Mouse (Mus musculus) adrenal gland, postnatal 4 days (tissue): ENCODE results near the gene Hdgfl3. TPM values are rescaled to one million over a fixed set of nuclear protein-coding genes. Genes with fewer than 3 reads are reported as not detected.

Experiments used
- DNase-seq, 2 experiments: peaks; one replicate each; pipeline ENCODE4 v3.0.0; 2021 to 2022; ENCODE audit warnings: low spot score in 2 of 2, mixed read lengths in 2 of 2
- long read RNA-seq, 2 experiments: library from polyadenylated mRNA; stranded (forward); transcript quantifications; one replicate each; pipeline ENCODE4 v2.0.0; 2021
- total RNA-seq, 2 experiments: library from RNA; stranded (reverse); gene quantifications; 2 replicates each; pipeline ENCODE4 v1.2.3; 2021

Hdgfl3 gene
- 10 to 100 TPM; 24.4 to 26.9 TPM for total RNA-seq
- long read RNA-seq, experiment 1, full-length matches to known transcripts: 12 of 15 reads
- long read RNA-seq, experiment 1, partial matches to known transcripts: 0 of 15 reads
- long read RNA-seq, experiment 1, other reads (novel, unspliced or antisense): 3 of 15 reads
- long read RNA-seq, experiment 2, full-length matches to known transcripts: 10 of 17 reads
- long read RNA-seq, experiment 2, partial matches to known transcripts: 1 of 17 reads
- long read RNA-seq, experiment 2, other reads (novel, unspliced or antisense): 6 of 17 reads

GRCm38 (mm10) chr7:81934267-81934745, at the start of gene Hdgfl3:
TSS of gene Hdgfl3 (minus strand) at chr7:81934473.
- peak; percentile 50 to 65 for DNase-seq

- no peak for DNase-seq
Measured at GRCm38 (mm10) chr7:81983651-81984050, 49.4 kb upstream of the Hdgfl3 start.

GRCm38 (mm10) chr7:81978304-81978703, 44.0 kb upstream of the Hdgfl3 start:
- DNase-seq: no peak

- DNase-seq: no peak
Measured at GRCm38 (mm10) chr7:81974616-81975015, 40.3 kb upstream of the Hdgfl3 start.

GRCm38 (mm10) chr7:81973939-81974338, 39.7 kb upstream of the Hdgfl3 start:
- no peak for DNase-seq

- DNase-seq: no peak
Measured at GRCm38 (mm10) chr7:81973339-81973738, 39.1 kb upstream of the Hdgfl3 start.

GRCm38 (mm10) chr7:81968975-81969374, 34.7 kb upstream of the Hdgfl3 start:
- no peak for DNase-seq

- no peak for DNase-seq
Measured at GRCm38 (mm10) chr7:81968451-81968850, 34.2 kb upstream of the Hdgfl3 start.

GRCm38 (mm10) chr7:81966195-81966594, 31.9 kb upstream of the Hdgfl3 start:
- no peak for DNase-seq

GRCm38 (mm10) chr7:81959704-81960103, 25.4 kb upstream of the Hdgfl3 start:
- no peak for DNase-seq

- DNase-seq: no peak
Measured at GRCm38 (mm10) chr7:81954208-81954846, 20.1 kb upstream of the Hdgfl3 start.

GRCm38 (mm10) chr7:81950499-81950898, 16.2 kb upstream of the Hdgfl3 start:
- no peak for DNase-seq

GRCm38 (mm10) chr7:81945398-81945797, 11.1 kb upstream of the Hdgfl3 start:
- no peak for DNase-seq

- DNase-seq: no peak
Measured at GRCm38 (mm10) chr7:81934806-81935205, 533 bp upstream of the Hdgfl3 start.

- peak; percentile 33 to 35 for DNase-seq
Measured at GRCm38 (mm10) chr7:81933601-81934266, 539 bp downstream of the Hdgfl3 start.

- no peak for DNase-seq
Measured at GRCm38 (mm10) chr7:81933061-81933600, 1.1 kb downstream of the Hdgfl3 start.

GRCm38 (mm10) chr7:81932521-81933045, 1.7 kb downstream of the Hdgfl3 start:
- no peak for DNase-seq

GRCm38 (mm10) chr7:81928998-81929397, 5.3 kb downstream of the Hdgfl3 start:
- DNase-seq: no peak

- no peak for DNase-seq
Measured at GRCm38 (mm10) chr7:81921379-81921952, 12.8 kb downstream of the Hdgfl3 start.

GRCm38 (mm10) chr7:81920314-81920713, 14.0 kb downstream of the Hdgfl3 start:
- DNase-seq: no peak

- no peak for DNase-seq
Measured at GRCm38 (mm10) chr7:81918316-81918715, 16.0 kb downstream of the Hdgfl3 start.
